10 mouse cellular contexts compared by ENCODE assay signal in the genomic region with DNA sequence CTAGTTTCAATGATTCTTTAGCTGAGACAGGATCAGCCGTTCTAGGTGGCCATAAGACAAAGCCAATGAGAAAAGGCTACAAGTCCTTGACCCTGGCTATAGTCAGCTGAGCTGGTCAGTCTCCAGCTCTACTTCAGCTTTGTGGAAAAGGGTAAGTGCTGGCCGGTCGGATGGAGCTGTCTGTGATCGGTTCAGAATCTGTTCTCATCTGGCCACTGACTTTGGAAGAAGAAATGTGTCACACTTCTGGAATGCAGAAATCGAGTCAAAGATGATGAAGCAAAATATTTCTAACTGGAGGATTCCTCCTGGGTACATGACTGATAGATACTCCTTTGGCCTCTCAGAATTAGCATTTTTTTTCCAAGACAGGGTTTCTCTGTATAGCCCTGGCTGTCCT.
DNase-seq lines count a peak whose midpoint lies in the region.
"Had no signal": no experiment of that assay in that cellular context is flagged by ENCODE, and none has a peak within 500 bp of the region (broad histone marks: within the 10 kb centered on the region; RNA-seq: fewer than 3 reads in every experiment).

No protein-coding gene starts in this region.

- peak; percentile 33 for DNase-seq in gastrocnemius, postnatal 25 days
- DNase-seq in gastrocnemius, postnatal 4 days (ENCODE audit: low spot score in 2 of 2), result no peak
- peak; percentile 85 for DNase-seq in 3T3-L1 (ENCODE audit: low read depth, low spot score)
- DNase-seq in NIH3T3 (ENCODE audit: low read depth), result peak; percentile 34
- no peak for DNase-seq in embryo, embryonic 11 days
- no peak for DNase-seq in cerebellum, adult 11 months
- DNase-seq: adrenal gland, postnatal 14 days; cerebellum, adult 8-10 months; cerebellum, postnatal 14 days; kidney, adult 18-20 months had no signal

Comparison
In these comparisons a context has a peak if more than half of its experiments do, and no peak if none do; other contexts are left out.
1. DNase-seq: peak in gastrocnemius, postnatal 25 days (single experiment), 3T3-L1 (single experiment) and NIH3T3 (single experiment); none in gastrocnemius, postnatal 4 days (0 of 2), embryo, embryonic 11 days (single experiment) and cerebellum, adult 11 months (single experiment).